Mouse (Mus musculus) ES-E14 (cell line): ENCODE data around the gene Hint1. TPM values are rescaled to one million over a fixed set of nuclear protein-coding genes. Genes with fewer than 3 reads are reported as not detected.

Experiments
- DNase-seq: peaks from one replicate; pipeline ENCODE4 v3.0.0-alpha.2; 2013; ENCODE audit warnings: low read depth, low spot score
- H3K27ac ChIP-seq: 2 replicates; pipeline ENCODE4 v1.5.1; 2012; ENCODE audit warnings: low read depth, mild to moderate bottlenecking, low read length, moderate library complexity, mixed read lengths; ENCODE audit not compliant: poor library complexity, insufficient read depth, severe bottlenecking
- H3K36me3 ChIP-seq: 2 replicates; pipeline ENCODE4 v1.6.1; 2012; ENCODE audit warnings: mild to moderate bottlenecking, low read length, moderate library complexity, mixed read lengths; ENCODE audit not compliant: control insufficient read depth, poor library complexity, insufficient read depth, severe bottlenecking
- H3K4me1 ChIP-seq, 2 experiments: fragments of 150-350 bp in 1 of 2; sonication (generic) in 1 of 2; 2 replicates each; pipeline ENCODE4 v1.6.1; 2012; ENCODE audit warnings: low read length in 2 of 2, mild to moderate bottlenecking in 1 of 2, mixed read lengths in 1 of 2; ENCODE audit not compliant: control insufficient read depth in 2 of 2, insufficient read depth in 2 of 2, poor library complexity in 1 of 2
- H3K4me3 ChIP-seq, 2 experiments: fragments of 150-350 bp in 1 of 2; sonication (generic) in 1 of 2; 2 replicates each; pipeline ENCODE4 v1.5.1; 2012; ENCODE audit warnings: low read length in 2 of 2, low read depth in 1 of 2, mild to moderate bottlenecking in 1 of 2, mixed read lengths in 1 of 2; ENCODE audit not compliant: insufficient read depth in 1 of 2, poor library complexity in 1 of 2, severe bottlenecking in 1 of 2
- H3K9ac ChIP-seq: 2 replicates; pipeline ENCODE4 v1.6.1; 2012; ENCODE audit warnings: low read depth, mild to moderate bottlenecking, low read length, mixed read lengths; ENCODE audit not compliant: poor library complexity, insufficient read depth, severe bottlenecking
- H3K9me3 ChIP-seq: fragments of 150-350 bp; sonication (generic); 2 replicates; pipeline ENCODE4 v1.6.1; 2012; ENCODE audit warnings: low read depth, mild to moderate bottlenecking, low read length; ENCODE audit not compliant: control insufficient read depth, insufficient read depth
- CHD2 ChIP-seq: IDR thresholded peaks from 2 replicates; pipeline ENCODE4 v1.6.1; 2014; ENCODE audit warnings: mild to moderate bottlenecking, low read depth, low read length, inconsistent platforms
- HCFC1 ChIP-seq: IDR thresholded peaks from 2 replicates; pipeline ENCODE4 v1.6.1; 2012; ENCODE audit warnings: low read length, inconsistent platforms, borderline replicate concordance; ENCODE audit not compliant: insufficient read depth
- MAFK ChIP-seq: IDR thresholded peaks from 2 replicates; pipeline ENCODE4 v1.6.1; 2014; ENCODE audit warnings: mild to moderate bottlenecking, low read depth, low read length, inconsistent platforms; ENCODE audit not compliant: insufficient read depth
- ZC3H11A ChIP-seq: IDR thresholded peaks from 2 replicates; pipeline ENCODE4 v1.6.1; 2012; ENCODE audit warnings: low read depth, mild to moderate bottlenecking, inconsistent platforms, low read length, borderline replicate concordance
- ZNF384 ChIP-seq: IDR thresholded peaks from 2 replicates; pipeline ENCODE4 v1.6.1; 2012; ENCODE audit warnings: low read depth, low read length, inconsistent platforms
- in situ Hi-C, 2 experiments: fragments of 600-800 bp; cut with MboI; formaldehyde crosslinking; loops; one replicate each; pipeline ENCODE4 v1.15.1; 2025; ENCODE audit warnings: low sequenced_read_pairs in 2 of 2, inconsistent platforms in 1 of 2; ENCODE audit not compliant: unreplicated experiment in 2 of 2
- total RNA-seq: library from RNA; depleted of rRNA; stranded (reverse); fragments of 300-350 nt; gene quantifications from 2 replicates; pipeline ENCODE4 v1.2.3, GENCODE M21; 2012

The Hint1 gene
- total RNA-seq, 1 experiment, result 707 TPM

DNA sequence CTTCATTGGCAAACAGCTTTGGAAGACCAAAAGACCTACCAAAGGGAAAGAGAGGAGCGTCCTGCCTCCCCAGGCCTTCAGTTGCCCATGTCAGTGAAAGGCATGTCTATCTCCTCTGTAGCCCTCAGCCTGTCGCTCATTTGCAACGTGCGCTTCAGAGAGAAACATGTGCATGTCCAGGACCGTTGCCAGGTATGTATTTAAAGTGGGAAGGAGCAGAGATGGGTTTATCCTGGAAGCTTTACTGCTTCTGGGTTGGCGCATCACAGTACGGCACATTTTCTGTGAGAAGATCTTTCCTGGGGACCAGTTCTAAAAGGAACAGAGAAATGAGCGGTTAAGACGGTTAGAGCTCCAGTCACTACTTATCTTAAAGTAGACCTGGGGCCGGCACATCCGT, 25.3 kb upstream of the Hint1 start:
- H3K36me3 ChIP-seq, result no peaks in the 10 kb centered on the region; the same call in 1 of the 2 replicates
- in situ Hi-C loops, result no loop called here
- no peaks in the 10 kb centered on the region for H3K9me3 ChIP-seq
- no peak for DNase-seq
- H3K4me3 ChIP-seq, result no peak overlapping the region
- no peak overlapping the region for H3K27ac ChIP-seq
- H3K4me1 ChIP-seq, result peaks cover 2 to 15% of the 10 kb centered on the region in 2 experiments; a peak in 2 of 4 replicates
- TF ChIP-seq MAFK, result no peak
- TF ChIP-seq CHD2, result no peak
- H3K9ac ChIP-seq, result no peak overlapping the region; the same call in 1 of the 2 replicates

- in situ Hi-C loops, result no loop called here
- H3K36me3 ChIP-seq, result no peaks in the 10 kb centered on the region; the same call in 1 of the 2 replicates
- H3K9me3 ChIP-seq, result no peaks in the 10 kb centered on the region
- H3K4me1 ChIP-seq, result peaks cover 2 to 18% of the 10 kb centered on the region in 2 experiments; a peak in 2 of 4 replicates
- 0 out of 4 replicates have a peak overlapping the region, but pooled peaks of 1 of the 2 experiments have one; percentile 1 for H3K4me3 ChIP-seq
- no peak overlapping the region for H3K27ac ChIP-seq
- TF ChIP-seq HCFC1, result no peak
- no peak for TF ChIP-seq ZC3H11A
- TF ChIP-seq ZNF384, result no peak
- no peak for TF ChIP-seq MAFK
- TF ChIP-seq CHD2, result no peak
- H3K9ac ChIP-seq, result no peak overlapping the region
- DNase-seq, result no peak
These were observed 21.8 kb upstream of the Hint1 start for GRCm38 (mm10) chr11:54844424-54844823.

GRCm38 (mm10) chr11:54844959-54845358, 21.2 kb upstream of the Hint1 start:
- H3K27ac ChIP-seq, result no peak overlapping the region
- in situ Hi-C loops, result no loop called here

GRCm38 (mm10) chr11:54845470-54846442, 20.4 kb upstream of the Hint1 start:
- no peak for DNase-seq
- H3K9ac ChIP-seq, result no peak overlapping the region
- H3K4me3 ChIP-seq, result no peak overlapping the region
- TF ChIP-seq MAFK, result peak; percentile 63
- no peak for TF ChIP-seq HCFC1
- no peak overlapping the region for H3K27ac ChIP-seq
- no peaks in the 10 kb centered on the region for H3K9me3 ChIP-seq
- H3K36me3 ChIP-seq, result no peaks in the 10 kb centered on the region; the same call in 1 of the 2 replicates
- in situ Hi-C loops, result no loop called here
- H3K4me1 ChIP-seq, result peaks cover 2 to 18% of the 10 kb centered on the region in 2 experiments; a peak in 2 of 4 replicates

More at GRCm38 (mm10) chr11:54844959-54845358, 21.2 kb upstream of the Hint1 start:
- H3K4me1 ChIP-seq, result peaks cover 2 to 18% of the 10 kb centered on the region in 2 experiments; a peak in 2 of 4 replicates
- no peaks in the 10 kb centered on the region; the same call in 1 of the 2 replicates for H3K36me3 ChIP-seq
- DNase-seq, result no peak
- TF ChIP-seq MAFK (no peak), CHD2 (no peak), ZC3H11A (no peak), HCFC1 (no peak), ZNF384 (no peak)
- no peak overlapping the region for H3K4me3 ChIP-seq
- H3K9me3 ChIP-seq, result no peaks in the 10 kb centered on the region
- H3K9ac ChIP-seq, result no peak overlapping the region
